Mouse (Mus musculus) cerebellum, postnatal 4 days (tissue): ENCODE data around the gene Lbx2.

Source experiments
- DNase-seq, 2 experiments: peaks; one replicate each; pipeline ENCODE4 v3.0.0; 2022; ENCODE audit warnings: low spot score in 2 of 2, mixed read lengths in 1 of 2

The Lbx2 gene

DNA sequence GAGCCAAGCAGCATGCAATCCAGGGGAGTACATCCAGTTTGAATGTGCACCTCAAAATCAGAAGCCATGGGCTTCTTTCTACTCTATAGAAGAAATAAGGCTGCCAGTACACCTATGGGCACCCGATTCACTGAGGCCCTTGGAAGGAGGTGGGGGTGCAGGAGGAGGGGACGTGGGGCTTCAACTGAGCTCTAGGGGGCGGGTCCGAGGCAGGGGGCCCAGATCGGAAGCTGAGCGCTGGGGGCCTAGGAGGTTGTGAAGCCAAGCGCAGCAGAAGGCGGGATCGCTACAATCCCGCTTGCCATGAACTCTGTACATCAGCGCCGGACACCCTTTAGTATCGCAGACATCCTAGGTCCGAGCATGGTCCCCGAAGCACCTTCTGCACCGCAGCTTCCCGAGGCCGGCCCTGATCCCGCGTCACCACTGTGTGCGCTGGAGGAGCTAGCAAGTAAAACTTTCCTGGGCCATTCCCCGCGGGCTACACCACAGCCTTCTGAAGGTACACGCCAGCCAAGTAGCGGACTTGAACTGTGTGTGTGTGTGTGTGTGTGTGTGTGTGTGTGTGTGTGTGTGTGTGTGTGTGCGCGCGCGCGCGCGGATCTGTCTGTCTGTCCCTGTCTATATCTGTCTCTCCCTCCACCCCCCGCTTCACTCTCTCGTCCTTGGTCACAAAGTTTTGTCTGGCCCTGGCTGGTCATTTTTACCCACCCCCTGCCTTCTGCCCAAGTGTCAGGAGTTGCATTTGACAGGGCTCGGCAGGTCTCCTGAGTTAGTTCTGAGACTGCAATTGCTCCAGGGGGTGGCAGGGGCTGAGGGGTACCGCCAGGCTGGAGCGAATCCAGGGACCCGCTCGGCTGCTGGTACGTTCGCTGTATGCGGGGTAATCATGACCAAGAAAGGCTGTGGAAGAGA lies at the start of gene Lbx2:
TSS of gene Lbx2 (plus strand) at position 247 of the 915 bp plus-strand sequence.
- DNase-seq, result no peak

DNA sequence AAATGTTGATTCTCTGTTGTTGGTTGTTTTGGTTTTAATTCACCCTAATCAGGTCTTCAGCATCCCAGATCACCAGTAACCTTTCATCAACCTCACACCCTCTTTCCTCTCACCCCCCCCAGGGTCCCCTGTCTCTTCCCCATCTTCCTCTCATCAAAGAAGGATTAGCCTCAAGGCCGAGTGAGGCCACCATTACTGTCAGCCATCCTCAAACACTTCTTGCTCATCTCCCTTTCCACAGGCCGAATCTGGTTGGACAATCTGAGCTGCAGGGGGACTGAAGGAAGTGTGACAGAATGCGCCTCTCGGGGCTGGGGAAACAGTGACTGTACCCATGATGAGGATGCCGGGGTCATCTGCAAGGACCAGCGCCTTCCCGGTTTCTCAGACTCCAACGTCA lies 49.0 kb upstream of the Lbx2 start:
- no peak for DNase-seq

DNA sequence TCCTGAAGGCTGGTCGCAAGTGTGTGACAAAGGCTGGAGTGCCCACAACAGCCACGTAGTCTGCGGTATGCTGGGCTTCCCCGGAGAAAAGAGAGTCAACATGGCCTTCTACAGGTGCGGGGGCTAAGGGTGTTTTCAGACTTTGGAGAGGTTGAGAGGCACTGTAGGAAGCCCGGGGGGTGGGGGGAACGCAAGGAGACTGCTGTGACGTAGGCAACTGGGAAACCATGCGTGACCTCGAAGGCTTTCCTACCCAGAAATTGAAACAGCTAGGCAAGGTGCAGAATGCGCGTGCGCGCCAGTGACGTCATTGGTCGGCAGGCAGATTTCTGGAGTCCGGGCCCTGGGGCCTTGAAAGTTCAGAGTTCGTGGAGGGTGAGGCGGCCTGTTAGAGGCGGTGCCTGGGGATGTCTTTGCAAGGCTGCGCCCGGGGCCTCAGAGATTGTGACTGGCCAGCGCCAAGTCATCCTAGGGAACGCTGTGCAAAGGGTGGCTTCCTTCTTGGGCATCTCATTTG lies 47.6 kb upstream of the Lbx2 start:
- DNase-seq, result peak; percentile 81 to 85

GRCm38 (mm10) chr6:83040601-83041000 lies 45.6 kb upstream of the Lbx2 start:
- DNase-seq, result no peak

- DNase-seq, result no peak
Observed at GRCm38 (mm10) chr6:83043561-83043960, 42.6 kb upstream of the Lbx2 start.

GRCm38 (mm10) chr6:83043993-83044392 lies 42.2 kb upstream of the Lbx2 start:
- DNase-seq, result no peak

- DNase-seq, result no peak
Observed at GRCm38 (mm10) chr6:83044742-83045141, 41.4 kb upstream of the Lbx2 start.

DNA sequence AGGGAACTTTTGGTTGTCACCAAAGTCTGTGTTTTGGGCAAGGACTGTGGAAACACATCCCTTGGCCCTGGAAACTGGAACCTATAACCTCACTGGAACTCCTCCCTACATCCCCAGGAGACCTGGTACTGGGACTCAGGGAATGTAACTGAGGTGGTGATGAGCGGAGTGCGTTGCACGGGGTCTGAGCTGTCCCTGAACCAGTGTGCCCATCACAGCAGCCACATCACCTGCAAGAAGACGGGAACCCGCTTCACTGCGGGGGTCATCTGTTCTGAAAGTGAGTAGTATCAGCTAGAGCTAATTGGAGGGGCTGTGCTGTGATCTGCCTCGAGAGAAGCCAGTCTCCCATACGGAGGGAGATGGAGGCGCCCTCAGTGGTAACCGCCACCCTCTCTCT lies 36.8 kb upstream of the Lbx2 start:
- DNase-seq, result no peak

DNA sequence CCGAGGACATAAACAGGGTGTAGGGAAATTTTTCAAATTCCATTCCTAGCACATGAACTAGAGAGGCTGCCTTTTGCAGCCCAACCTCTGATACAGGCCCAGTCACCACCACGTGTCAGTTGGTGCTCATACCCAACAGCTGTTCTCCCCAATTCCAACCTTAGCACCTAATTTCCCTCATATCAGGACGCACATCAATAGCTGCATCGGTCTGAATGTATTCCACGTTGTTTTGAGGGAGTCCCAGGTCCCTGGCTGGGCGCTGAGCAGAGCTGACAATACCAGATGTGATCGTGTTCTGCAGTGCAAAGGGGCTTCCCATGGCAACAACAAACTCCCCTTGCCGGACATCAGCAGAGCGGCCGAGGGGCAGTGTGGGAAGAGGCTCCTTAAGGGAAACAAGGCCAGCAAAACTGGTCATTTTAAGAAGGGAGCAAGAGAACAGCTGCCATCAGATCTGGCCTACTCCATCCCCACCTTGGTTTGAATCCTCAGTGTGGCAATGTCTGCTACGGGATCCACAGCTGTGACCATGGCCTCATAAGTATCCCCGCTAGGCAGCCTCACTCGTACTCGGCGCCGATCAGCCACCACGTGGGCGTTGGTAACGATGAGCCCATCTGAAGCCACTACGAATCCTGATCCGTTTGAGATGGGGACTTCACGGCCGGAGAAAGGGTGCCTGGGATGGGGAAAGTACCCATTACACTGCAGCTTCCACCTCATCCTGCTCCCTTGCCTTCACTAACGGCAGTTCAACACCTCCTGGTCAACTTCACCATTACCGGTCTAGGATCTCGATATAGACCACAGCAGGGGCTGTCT lies 32.8 kb upstream of the Lbx2 start:
- peak in 1 of 2 experiments; percentile 33 for DNase-seq

- DNase-seq, result peak; percentile 88 to 92
Observed at GRCm38 (mm10) chr6:83054074-83054851, 31.9 kb upstream of the Lbx2 start, which contains the start of gene Aup1. Gene Aup1, plus strand, starts transcription at chr6:83054521.

DNA sequence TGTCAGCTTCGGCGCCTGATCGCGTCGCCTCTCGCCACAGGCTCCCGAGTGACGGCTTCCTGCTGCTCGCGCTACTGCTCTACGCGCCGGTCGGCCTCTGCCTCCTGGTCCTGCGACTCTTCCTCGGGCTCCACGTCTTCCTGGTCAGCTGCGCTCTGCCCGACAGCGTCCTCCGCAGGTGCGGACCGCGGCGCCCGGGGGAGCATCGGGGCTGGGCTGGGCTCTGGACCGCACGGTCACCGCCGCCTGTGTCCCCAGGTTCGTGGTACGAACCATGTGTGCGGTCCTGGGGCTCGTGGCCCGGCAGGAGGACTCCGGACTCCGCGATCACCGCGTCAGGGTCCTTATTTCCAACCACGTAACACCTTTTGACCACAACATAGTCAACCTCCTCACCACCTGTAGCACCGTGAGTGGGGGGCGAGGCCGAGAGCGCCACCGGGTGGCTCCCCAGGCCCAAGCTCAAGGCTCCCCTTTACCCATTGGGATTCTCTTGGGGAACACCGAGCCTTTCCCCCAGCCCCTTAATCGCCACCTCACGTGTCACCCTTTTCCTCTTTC lies 31.2 kb upstream of the Lbx2 start, which contains the start of gene Htra2:
TSS of gene Htra2 (minus strand) at position 403 of the 561 bp plus-strand sequence.
- peak in 1 of 2 experiments; percentile 42 for DNase-seq

DNA sequence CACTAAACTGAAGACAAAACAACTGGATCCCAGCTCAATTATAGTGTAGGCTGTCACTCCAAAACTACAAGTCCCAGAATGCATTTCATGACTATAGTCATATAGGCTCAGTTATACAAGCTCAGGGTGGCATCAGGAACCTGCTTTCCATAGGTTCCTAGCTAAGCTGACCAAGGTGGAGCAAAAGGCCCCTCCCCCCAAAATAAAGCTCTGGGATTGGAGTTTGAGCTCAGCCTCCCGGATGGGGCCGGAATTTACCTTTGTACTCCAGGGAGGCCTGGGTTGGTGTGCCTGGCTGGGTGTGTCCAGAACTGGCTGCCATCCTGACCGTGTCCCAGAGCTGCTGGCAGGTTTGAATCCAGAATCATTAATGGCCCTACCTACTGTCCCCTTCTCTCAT lies 28.4 kb upstream of the Lbx2 start, which contains the start of gene Dqx1:
TSS of gene Dqx1 (plus strand) at position 55 of the 400 bp plus-strand sequence.
- no peak for DNase-seq

- DNase-seq, result no peak
Observed at GRCm38 (mm10) chr6:83058725-83059124, 27.4 kb upstream of the Lbx2 start.

GRCm38 (mm10) chr6:83065995-83066394 lies 20.2 kb upstream of the Lbx2 start:
- DNase-seq, result no peak

GRCm38 (mm10) chr6:83066441-83066840 lies 19.7 kb upstream of the Lbx2 start:
- no peak for DNase-seq

DNA sequence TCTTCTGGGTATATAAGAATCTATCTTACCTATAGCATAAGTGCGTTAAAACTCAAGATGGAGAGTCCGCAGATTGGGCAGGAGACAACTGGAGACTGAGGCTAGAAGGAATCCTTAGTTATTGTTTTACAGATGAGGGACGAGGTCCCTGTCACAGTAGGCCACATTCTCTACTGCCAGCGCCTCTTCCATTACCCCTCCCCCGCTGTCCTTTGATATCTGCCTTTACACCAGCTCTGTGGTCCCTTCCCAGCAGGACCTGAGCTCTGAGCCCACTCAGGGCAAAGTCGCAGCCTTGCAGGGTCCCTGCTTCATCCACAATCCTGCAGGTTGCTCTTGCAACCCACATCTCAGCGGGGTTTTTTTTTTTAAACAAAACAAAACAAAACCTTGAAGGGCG lies 17.9 kb upstream of the Lbx2 start:
- DNase-seq, result no peak

GRCm38 (mm10) chr6:83068706-83069487 lies 17.3 kb upstream of the Lbx2 start:
- DNase-seq, result no peak

DNA sequence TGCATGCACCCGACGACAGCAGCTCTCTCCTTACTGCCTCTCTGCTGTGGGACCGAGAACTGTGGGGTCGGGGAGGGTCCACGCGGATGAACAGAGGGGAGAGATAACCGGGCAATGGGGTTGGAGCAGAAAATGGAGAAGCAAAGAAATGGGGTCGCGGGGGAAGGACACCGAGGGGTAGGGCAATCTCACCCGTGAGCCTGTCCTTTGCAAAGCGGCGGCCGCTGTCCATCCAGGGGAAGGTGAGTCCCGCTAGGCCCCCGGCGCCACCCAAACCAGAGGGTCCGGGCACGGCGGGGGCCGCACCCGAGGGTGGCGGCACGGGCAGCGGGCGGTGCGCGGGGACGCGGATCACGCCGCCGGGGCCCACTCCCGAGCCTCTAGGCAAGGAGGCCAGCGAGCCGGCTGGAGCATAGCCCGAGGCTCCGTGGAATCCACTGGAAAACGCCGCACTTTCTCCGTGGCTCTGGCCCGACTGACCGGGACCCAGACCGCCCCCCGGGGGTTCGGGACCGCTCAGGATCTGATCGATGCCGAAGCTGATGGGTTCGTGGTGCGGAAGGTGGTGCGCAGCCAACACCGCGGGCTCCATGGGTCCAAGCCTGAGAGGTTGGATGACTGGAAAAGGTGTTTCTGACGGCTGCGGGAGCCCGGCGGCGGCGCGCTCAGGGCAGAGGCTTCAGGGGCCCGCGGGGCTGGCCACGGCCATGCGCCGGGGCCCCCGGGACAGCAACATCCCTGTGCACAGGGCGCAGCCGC lies 16.5 kb upstream of the Lbx2 start:
- DNase-seq, result no peak

DNA sequence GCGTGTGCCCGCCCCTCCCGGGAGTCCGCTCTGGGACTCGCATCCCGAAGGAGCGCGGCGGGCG lies 16.1 kb upstream of the Lbx2 start, which contains the start of gene Tlx2:
TSS of gene Tlx2 (minus strand) at position 47 of the 64 bp plus-strand sequence.
- no peak for DNase-seq
